In the genomic region with DNA sequence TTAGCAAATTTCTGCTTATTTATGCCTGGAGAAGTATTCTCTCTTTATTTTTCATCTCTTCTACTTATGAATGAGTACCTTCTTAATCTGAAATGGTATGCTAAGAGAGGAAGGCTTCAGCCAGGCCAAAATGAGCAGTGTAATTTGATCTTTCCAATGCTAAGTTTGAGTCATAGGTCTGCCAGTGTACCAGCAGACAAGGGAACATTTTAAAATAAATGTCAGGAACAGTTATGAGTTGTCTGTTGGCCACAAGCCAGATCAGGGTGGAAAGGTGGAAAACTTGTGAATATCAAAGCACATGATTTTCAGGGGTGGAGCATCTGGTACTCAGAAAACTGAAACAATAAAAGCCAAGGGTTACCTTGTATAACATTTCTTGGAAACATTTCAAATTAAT, we compare ENCODE assay signal across 18 mouse cellular contexts. TPM values are rescaled to one million over a fixed set of nuclear protein-coding genes. Genes with fewer than 3 reads are reported as not detected.
A peak's percentile ranks its signal among the peaks of the same experiment; 100 is the strongest.
DNase-seq lines count a peak whose midpoint lies in the region; ATAC-seq and TF ChIP-seq lines count a peak whose summit lies in the region.
"Had no signal": no experiment of that assay in that cellular context is flagged by ENCODE, and none has a peak within 500 bp of the region (broad histone marks: within the 10 kb centered on the region; RNA-seq: fewer than 3 reads in every experiment).

No protein-coding gene starts in this region.

- no peak overlapping the region for H3K4me3 ChIP-seq in limb, embryonic 14.5 days (replicated peaks; ENCODE audit: low read length)
- no peak overlapping the region for H3K4me3 ChIP-seq in limb, embryonic 10.5 days
- H3K4me3 ChIP-seq in lung, postnatal 0 days (ENCODE audit: low read depth, low read length) = no peak overlapping the region
- H3K4me3 ChIP-seq: embryonic facial prominence, embryonic 13.5 days; hindbrain, embryonic 13.5 days; layer of hippocampus, adult 2 months; liver, embryonic 12.5 days had no signal

- H3K36me3 ChIP-seq in limb, embryonic 14.5 days (ENCODE audit: control insufficient read depth, insufficient read depth, low read length) = no peaks in the 10 kb centered on the region
- no peaks in the 10 kb centered on the region for H3K36me3 ChIP-seq in limb, embryonic 10.5 days
- H3K36me3 ChIP-seq in lung, postnatal 0 days (ENCODE audit: insufficient read depth, low read length) = no peaks in the 10 kb centered on the region
- H3K36me3 ChIP-seq: embryonic facial prominence, embryonic 13.5 days; hindbrain, embryonic 13.5 days; liver, embryonic 12.5 days had no signal

- H3K27me3 ChIP-seq in limb, embryonic 14.5 days (ENCODE audit: control insufficient read depth, insufficient read depth, low read length) = no peaks in the 10 kb centered on the region
- H3K27me3 ChIP-seq in limb, embryonic 10.5 days (ENCODE audit: low read depth, poor library complexity, severe bottlenecking) = no peaks in the 10 kb centered on the region
- H3K27me3 ChIP-seq in lung, postnatal 0 days (replicated peaks; ENCODE audit: insufficient read depth, low read length) = no peaks in the 10 kb centered on the region
- H3K27me3 ChIP-seq: CH12.LX; embryonic facial prominence, embryonic 13.5 days; hindbrain, embryonic 13.5 days; liver, embryonic 12.5 days had no signal

- H3K9ac ChIP-seq in limb, embryonic 14.5 days (ENCODE audit: low read depth, low read length, severe bottlenecking) = no peak overlapping the region
- H3K9ac ChIP-seq in lung, postnatal 0 days (replicated peaks; ENCODE audit: low read depth) = no peak overlapping the region
- H3K9ac ChIP-seq: embryonic facial prominence, embryonic 13.5 days; hindbrain, embryonic 13.5 days; liver, embryonic 12.5 days had no signal

- no peak overlapping the region for H3K4me2 ChIP-seq in limb, embryonic 14.5 days (replicated peaks; ENCODE audit: low read depth, low read length, severe bottlenecking)
- H3K4me2 ChIP-seq in lung, postnatal 0 days (replicated peaks; ENCODE audit: low read depth, low read length) = no peak overlapping the region
- H3K4me2 ChIP-seq: embryonic facial prominence, embryonic 13.5 days; hindbrain, embryonic 13.5 days; liver, embryonic 12.5 days had no signal

- DNase-seq in limb, embryonic 14.5 days (ENCODE audit: low spot score) = peak; percentile 38
- no peak for DNase-seq in limb, embryonic 10.5 days (ENCODE audit: low spot score)
- peak; percentile 1 for DNase-seq in NIH3T3 (ENCODE audit: low read depth)
- DNase-seq in adrenal gland, postnatal 14 days = peak; percentile 73
- no peak for DNase-seq in lung, postnatal 0 days (ENCODE audit: low spot score)
- no peak for DNase-seq in gastrocnemius, postnatal 10 days
- no peak for DNase-seq in cerebellum, adult 11 months
- DNase-seq: cerebellum, postnatal 36 days; left cerebral cortex, postnatal 4 days; right cerebral cortex, adult 18-20 months had no signal

- no peak for TF ChIP-seq CTCF in lung, postnatal 0 days (IDR thresholded peaks at IDR 0.05)

- H3K9me3 ChIP-seq in limb, embryonic 14.5 days (ENCODE audit: control insufficient read depth, low read length) = no peaks in the 10 kb centered on the region
- no peaks in the 10 kb centered on the region for H3K9me3 ChIP-seq in limb, embryonic 10.5 days (replicated peaks)
- H3K9me3 ChIP-seq in lung, postnatal 0 days (ENCODE audit: low read length) = no peaks in the 10 kb centered on the region
- H3K9me3 ChIP-seq: embryonic facial prominence, embryonic 13.5 days; hindbrain, embryonic 13.5 days; liver, embryonic 12.5 days had no signal

- TF ChIP-seq EP300 in lung, postnatal 0 days (IDR thresholded peaks at IDR 0.05) = no peak

- no peak for TF ChIP-seq POLR2A in limb, embryonic 14.5 days (IDR thresholded peaks at IDR 0.05; ENCODE audit: borderline replicate concordance, extremely low read depth, insufficient read depth, insufficient read length)

- no peak for ATAC-seq in limb, embryonic 14.5 days (ENCODE audit: low FRiP score, low read depth)
- no peak for ATAC-seq in lung, postnatal 0 days
- ATAC-seq: liver, embryonic 12.5 days; midbrain, embryonic 16.5 days had no signal

- H3K4me1 ChIP-seq in limb, embryonic 14.5 days (ENCODE audit: control insufficient read depth, insufficient read depth, low read length) = no peaks in the 10 kb centered on the region
- H3K4me1 ChIP-seq in limb, embryonic 10.5 days = no peaks in the 10 kb centered on the region
- H3K4me1 ChIP-seq in lung, postnatal 0 days (ENCODE audit: insufficient read depth, low read depth, low read length) = no peaks in the 10 kb centered on the region
- H3K4me1 ChIP-seq: embryonic facial prominence, embryonic 13.5 days; hindbrain, embryonic 13.5 days; liver, embryonic 12.5 days had no signal

- no peak overlapping the region for H3K27ac ChIP-seq in limb, embryonic 14.5 days (replicated peaks; ENCODE audit: low read depth, low read length)
- H3K27ac ChIP-seq in limb, embryonic 10.5 days = no peak overlapping the region
- no peak overlapping the region for H3K27ac ChIP-seq in lung, postnatal 0 days (ENCODE audit: low read length)
- H3K27ac ChIP-seq: embryonic facial prominence, embryonic 13.5 days; hindbrain, embryonic 13.5 days; layer of hippocampus, adult 2 months; liver, embryonic 12.5 days had no signal

RNA-seq across cellular contexts. Expression of a gene that starts 46.1 kb away (rescaled TPM):
- polyA plus RNA-seq in limb, embryonic 14.5 days (2012; rRNA removed) = 5.5 and 6.8 TPM in 2 replicates
- polyA plus RNA-seq in limb, embryonic 14.5 days (2014; fragmentation: Nextera tagmentation; extraction: Ambion mirVana) = 4.4 and 6.0 TPM in 2 replicates
- polyA plus RNA-seq in limb, embryonic 10.5 days (2016; fragmentation: Nextera tagmentation; extraction: Ambion mirVana) = 0.04 TPM in 1 of 2 replicates, not detected in the other
- 1.0 and 1.5 TPM in 2 replicates for total RNA-seq in adrenal gland, postnatal 14 days (2021)
- polyA plus RNA-seq in lung, postnatal 0 days (2015; fragmentation: Nextera tagmentation; extraction: Ambion mirVana) = 0.04 TPM in 1 of 2 replicates, not detected in the other
- 1 to 10 TPM; 1.2 to 1.6 TPM for total RNA-seq in gastrocnemius, postnatal 10 days (2021)
- total RNA-seq: CH12.LX; megakaryocyte-erythroid progenitor cell, adult 5-6 weeks had no signal
- polyA plus RNA-seq: lung, embryonic 16.5 days had no signal

Comparison
In these comparisons a context has a peak if more than half of its experiments do, and no peak if none do; other contexts are left out.
1. DNase-seq: peak in limb, embryonic 14.5 days (single experiment), NIH3T3 (single experiment) and adrenal gland, postnatal 14 days (single experiment); none in limb, embryonic 10.5 days (single experiment), lung, postnatal 0 days (single experiment), gastrocnemius, postnatal 10 days (single experiment) and cerebellum, adult 11 months (single experiment).